Comparison of ENCODE assay signal across 7 mouse cellular contexts in genomic region chr1:93477758-93478585, GRCm38 (mm10). TPM values are rescaled to one million over a fixed set of nuclear protein-coding genes. Genes with fewer than 3 reads are reported as not detected.
DNase-seq lines count a peak whose midpoint lies in the region; ATAC-seq lines count a peak whose summit lies in the region.

No protein-coding gene starts in this region.

- under 1% methylated on average over 38 of the region's 41 CpGs for WGBS in intestine, embryonic 15.5 days
- WGBS in midbrain, embryonic 10.5 days: under 1% methylated on average over 40 of the region's 41 CpGs

- ATAC-seq in intestine, embryonic 15.5 days: peak; percentile 97

- peak; percentile 99 for DNase-seq in adrenal gland, adult 2 months
- peak; percentile 93 for DNase-seq in embryo, embryonic 11.5 days (ENCODE audit: low read depth, low spot score)
- peak; percentile 97 to 99 for DNase-seq in gastrocnemius, postnatal 36 days
- peak; percentile 97 to 99 for DNase-seq in left cerebral cortex, postnatal 25 days (ENCODE audit: low spot score in 2 of 2)
- DNase-seq in midbrain, embryonic 10.5 days (ENCODE audit: low spot score): peak; percentile 99
- peak; percentile 99 for DNase-seq in skeletal muscle tissue, adult 2 months (ENCODE audit: low read depth, low spot score)

- 0 out of 2 replicates have a peak, but pooled peaks cover 4% of the 10 kb centered on the region for H3K4me1 ChIP-seq in intestine, embryonic 15.5 days (replicated peaks)
- H3K4me1 ChIP-seq in midbrain, embryonic 10.5 days: peaks cover 28% of the 10 kb centered on the region

- no peaks in the 10 kb centered on the region for H3K36me3 ChIP-seq in intestine, embryonic 15.5 days
- H3K36me3 ChIP-seq in midbrain, embryonic 10.5 days: 0 out of 2 replicates have a peak, but pooled peaks cover 3% of the 10 kb centered on the region

- H3K9me3 ChIP-seq in intestine, embryonic 15.5 days: no peaks in the 10 kb centered on the region
- H3K9me3 ChIP-seq in midbrain, embryonic 10.5 days (replicated peaks): no peaks in the 10 kb centered on the region

- H3K4me3 ChIP-seq in intestine, embryonic 15.5 days (replicated peaks): peak overlapping the region; percentile 85
- peak overlapping the region; percentile 92 for H3K4me3 ChIP-seq in midbrain, embryonic 10.5 days

- H3K27me3 ChIP-seq in intestine, embryonic 15.5 days (replicated peaks): no peaks in the 10 kb centered on the region
- H3K27me3 ChIP-seq in midbrain, embryonic 10.5 days (ENCODE audit: low read depth, poor library complexity, severe bottlenecking): no peaks in the 10 kb centered on the region

- H3K9ac ChIP-seq in intestine, embryonic 15.5 days: peak overlapping the region; percentile 90

- H3K27ac ChIP-seq in intestine, embryonic 15.5 days: peak overlapping the region; percentile 96
- H3K27ac ChIP-seq in midbrain, embryonic 10.5 days (replicated peaks): peak overlapping the region; percentile 97

- H3K4me2 ChIP-seq in intestine, embryonic 15.5 days (replicated peaks): peak overlapping the region; percentile 56

- intact Hi-C loops in gastrocnemius, postnatal 36 days (cut with DNase I): loop anchor here (2.0 kb wide), 1 partner anchor 33 kb away; no protein-coding TSS in a partner anchor
- intact Hi-C loops in left cerebral cortex, postnatal 25 days (cut with DNase I): loop anchor here (1.0 to 2.0 kb wide), 3 partner anchors 33 to 157 kb away; partner anchors contain the start of genes Pask and Ppp1r7

RNA-seq across cellular contexts. Expression of gene Hdlbp, which starts 0.6 kb away (rescaled TPM):
- total RNA-seq in adrenal gland, adult 2 months (2021): 100 to 1,000 TPM; 314 to 430 TPM
- 40.4 and 51.2 TPM in 2 replicates for polyA plus RNA-seq in adrenal gland, adult 2 months (2012; rRNA removed)
- 100 to 1,000 TPM; 289 to 302 TPM for total RNA-seq in gastrocnemius, postnatal 36 days (2021)
- polyA plus RNA-seq in intestine, embryonic 15.5 days (2015; fragmentation: Nextera tagmentation; extraction: Ambion mirVana): 175 and 185 TPM in 2 replicates
- total RNA-seq in left cerebral cortex, postnatal 25 days (2021): 100 to 1,000 TPM; 162 to 171 TPM
- 106 and 107 TPM in 2 replicates for polyA plus RNA-seq in midbrain, embryonic 10.5 days (2016; fragmentation: Nextera tagmentation; extraction: Ambion mirVana)

RNA-seq across cellular contexts. Expression of gene Farp2, which starts 33.9 kb away (rescaled TPM):
- 10 to 100 TPM; 17.0 to 21.7 TPM for total RNA-seq in adrenal gland, adult 2 months (2021)
- polyA plus RNA-seq in adrenal gland, adult 2 months (2012; rRNA removed): 5.2 and 5.9 TPM in 2 replicates
- total RNA-seq in gastrocnemius, postnatal 36 days (2021): 10 to 100 TPM; 11.5 to 11.9 TPM
- 6.1 and 6.8 TPM in 2 replicates for polyA plus RNA-seq in intestine, embryonic 15.5 days (2015; fragmentation: Nextera tagmentation; extraction: Ambion mirVana)
- 10 to 100 TPM; 10.8 to 13.3 TPM for total RNA-seq in left cerebral cortex, postnatal 25 days (2021)
- polyA plus RNA-seq in midbrain, embryonic 10.5 days (2016; fragmentation: Nextera tagmentation; extraction: Ambion mirVana): 3.3 and 3.5 TPM in 2 replicates

Comparison
In these comparisons a context has a peak if more than half of its experiments do, and no peak if none do; other contexts are left out.
1. Peak in every context shown above with its lines: DNase-seq, ATAC-seq, H3K4me3 ChIP-seq and H3K27ac ChIP-seq.